Mouse (Mus musculus): Measurements from ENCODE around the gene Gpalpp1. TPM values are rescaled to one million over a fixed set of nuclear protein-coding genes. Genes with fewer than 3 reads are reported as not detected.

The Gpalpp1 gene
- 10 to 100 TPM in 3 of 4 experiments, 1 to 10 TPM in 1; 9.5 to 12.3 (median 10.4) TPM for total RNA-seq (2022)

- peak; percentile 94 for DNase-seq (ENCODE audit: low spot score)
These were observed at the start of gene Gpalpp1, which contains the start of gene Nufip1 for GRCm38 (mm10) chr14:76110396-76111221. Gene Gpalpp1, minus strand, starts transcription at chr14:76110760. Gene Nufip1, plus strand, starts transcription at chr14:76110891.

GRCm38 (mm10) chr14:76158192-76158785 lies 47.7 kb upstream of the Gpalpp1 start:
- DNase-seq (ENCODE audit: low spot score): no peak

DNA sequence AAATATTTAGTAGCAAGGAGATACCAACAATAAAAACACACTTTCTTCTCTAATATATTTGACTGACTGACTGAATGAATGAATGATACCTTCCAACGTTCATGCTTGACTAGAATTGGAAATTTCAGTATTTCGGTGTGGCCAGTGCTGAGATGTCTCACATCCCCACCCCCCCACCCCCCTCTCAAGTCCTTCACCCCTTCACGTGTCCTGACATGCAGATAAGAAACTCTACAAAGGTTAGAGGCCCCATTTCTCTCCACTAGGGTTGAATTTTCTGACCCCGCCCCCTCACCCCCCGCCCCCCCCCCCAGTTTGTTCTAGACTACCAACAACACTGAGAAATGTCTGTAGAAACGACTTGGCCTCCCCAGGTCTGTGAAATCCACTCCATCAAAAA lies 43.3 kb upstream of the Gpalpp1 start:
- DNase-seq (ENCODE audit: low spot score): no peak

GRCm38 (mm10) chr14:76153003-76153675 lies 42.6 kb upstream of the Gpalpp1 start:
- no peak for DNase-seq (ENCODE audit: low spot score)

DNA sequence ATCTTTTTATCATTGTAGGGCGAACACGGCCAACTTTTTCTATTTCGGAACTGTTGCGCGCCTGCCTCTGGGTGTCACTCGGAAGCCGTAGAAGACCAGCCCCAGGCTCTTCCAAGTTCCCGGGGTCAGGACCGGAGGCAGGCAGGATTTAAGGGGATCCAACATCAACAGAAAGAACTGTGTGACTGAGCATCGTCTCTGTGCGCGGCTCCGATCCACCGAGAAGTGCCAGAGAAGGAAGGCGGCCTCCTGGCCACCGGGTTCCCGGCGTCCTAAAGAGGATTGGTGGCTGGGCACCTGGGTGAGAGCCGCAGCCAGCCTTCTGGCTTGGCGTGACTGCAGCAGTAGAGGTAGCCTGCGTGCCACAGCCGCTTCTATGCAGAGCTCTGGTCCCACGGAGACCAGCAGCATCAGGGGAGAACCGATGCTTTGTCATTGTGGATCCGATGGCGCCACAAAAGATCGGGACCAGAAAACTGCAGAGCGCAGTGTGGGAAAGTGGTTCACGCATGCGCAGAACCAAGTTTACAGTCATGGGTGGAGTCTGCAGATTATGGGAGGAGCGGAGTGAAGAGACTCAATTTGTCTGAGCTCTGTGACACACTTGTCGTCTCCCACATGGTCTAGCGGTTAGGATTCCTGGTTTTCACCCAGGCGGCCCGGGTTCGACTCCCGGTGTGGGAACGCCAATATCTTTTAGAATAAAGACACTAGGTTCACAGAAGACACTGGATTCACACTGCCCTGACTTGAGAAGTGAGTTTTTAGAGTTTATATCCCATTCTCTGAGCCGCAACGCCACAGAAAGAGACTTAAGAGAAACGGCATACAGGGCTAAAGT lies 41.8 kb upstream of the Gpalpp1 start:
- DNase-seq (ENCODE audit: low spot score): peak; percentile 98

DNA sequence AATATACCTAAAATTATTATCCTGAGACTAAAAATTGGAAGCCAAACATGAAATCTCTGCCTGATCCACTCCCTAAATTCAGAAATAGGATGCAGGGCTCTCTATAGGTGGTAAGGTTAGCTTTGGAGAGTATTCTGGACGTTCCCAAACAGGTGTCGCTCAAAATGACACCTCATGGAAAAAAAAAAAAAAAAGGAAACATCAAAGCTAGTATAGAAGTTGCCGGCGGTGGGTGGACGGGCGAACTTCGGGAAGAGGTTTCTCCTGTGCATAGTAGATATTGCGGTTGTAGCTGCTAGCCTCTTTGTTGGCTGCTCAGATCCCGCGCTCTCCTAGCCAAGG lies 41.2 kb upstream of the Gpalpp1 start:
- no peak for DNase-seq (ENCODE audit: low spot score)

DNA sequence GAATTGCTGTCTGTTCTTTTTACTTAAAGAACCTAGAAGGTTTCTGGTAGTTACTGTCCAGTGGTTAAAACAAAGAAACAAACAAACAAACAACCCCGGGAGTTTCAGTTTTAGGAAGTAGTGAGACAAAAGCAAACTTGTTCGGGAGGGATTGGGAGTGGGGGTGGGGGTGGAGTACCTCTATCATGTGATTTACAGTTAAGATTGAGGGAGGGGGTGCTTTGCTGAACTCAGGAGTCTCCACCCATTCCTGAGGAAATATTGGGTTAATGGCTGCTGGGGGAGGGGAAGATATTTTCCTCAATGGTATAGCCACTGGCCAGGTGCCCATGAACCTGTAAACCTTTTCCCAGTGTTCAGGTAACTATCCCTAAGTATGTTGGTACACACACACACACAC lies 40.5 kb upstream of the Gpalpp1 start:
- no peak for DNase-seq (ENCODE audit: low spot score)

DNA sequence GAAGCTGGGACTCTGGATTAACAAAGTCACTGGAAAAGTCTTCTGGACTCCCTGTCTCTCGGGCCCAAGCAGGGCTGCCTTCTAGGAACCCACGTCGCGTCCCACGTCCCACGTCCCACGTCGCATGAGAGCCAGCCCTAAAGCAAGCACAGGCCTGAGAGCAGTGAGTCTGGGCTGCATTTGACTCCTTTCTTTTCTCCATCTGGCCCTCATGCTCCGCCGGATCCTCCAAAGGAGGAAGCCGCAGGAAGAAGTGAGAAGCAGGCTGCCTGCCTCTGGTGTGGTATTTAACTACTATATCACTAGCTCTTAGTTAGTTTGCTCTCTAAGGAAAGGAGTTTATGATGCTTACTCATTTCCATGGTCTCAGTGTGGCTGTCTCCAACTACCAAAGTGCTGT lies 39.9 kb upstream of the Gpalpp1 start:
- no peak for DNase-seq (ENCODE audit: low spot score)

- DNase-seq (ENCODE audit: low spot score): peak; percentile 90
These were observed 39.1 kb upstream of the Gpalpp1 start for GRCm38 (mm10) chr14:76149531-76150179.

GRCm38 (mm10) chr14:76148294-76148693 lies 37.7 kb upstream of the Gpalpp1 start:
- no peak for DNase-seq (ENCODE audit: low spot score)

GRCm38 (mm10) chr14:76147061-76147460 lies 36.5 kb upstream of the Gpalpp1 start:
- no peak for DNase-seq (ENCODE audit: low spot score)

GRCm38 (mm10) chr14:76145868-76146267 lies 35.3 kb upstream of the Gpalpp1 start:
- no peak for DNase-seq (ENCODE audit: low spot score)

DNA sequence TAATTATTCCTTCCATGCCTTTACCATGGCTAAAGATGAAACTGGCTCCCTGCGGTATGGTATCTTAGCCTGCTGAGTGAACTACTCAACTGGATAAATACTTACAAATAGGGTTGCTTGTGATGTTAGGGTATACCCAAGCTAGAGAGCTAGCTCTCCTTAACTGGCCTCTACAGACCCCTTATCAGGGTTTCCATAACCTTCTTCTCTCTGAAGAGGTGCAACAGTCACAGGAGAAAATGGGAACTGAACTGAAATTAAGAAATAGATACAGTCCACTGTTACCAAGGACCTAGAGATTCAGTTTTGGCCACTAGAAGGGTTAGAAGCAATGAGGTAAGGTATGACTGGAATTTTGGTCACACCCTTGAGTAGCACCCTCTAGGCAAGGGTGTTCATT lies 34.7 kb upstream of the Gpalpp1 start:
- DNase-seq (ENCODE audit: low spot score): no peak

DNA sequence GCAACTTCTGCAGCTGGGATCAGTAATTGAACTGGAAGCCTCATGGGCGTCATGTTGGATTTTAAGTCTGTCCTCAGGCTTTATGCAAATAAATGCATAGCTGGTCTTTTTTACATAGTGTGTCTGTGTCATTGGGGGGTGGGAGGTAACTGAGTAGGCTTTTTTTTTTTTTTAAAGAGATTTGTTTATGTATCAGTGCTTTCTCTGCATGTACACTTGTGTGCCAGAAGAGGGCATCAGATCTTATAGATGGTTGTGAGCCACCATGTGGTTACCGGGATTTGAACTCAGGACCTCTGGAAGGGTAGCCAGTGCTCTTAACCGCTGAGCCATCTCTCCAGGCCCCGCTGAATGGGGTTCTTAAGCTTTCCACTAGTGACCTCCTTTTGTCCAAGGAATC lies 24.4 kb upstream of the Gpalpp1 start:
- DNase-seq (ENCODE audit: low spot score): no peak

DNA sequence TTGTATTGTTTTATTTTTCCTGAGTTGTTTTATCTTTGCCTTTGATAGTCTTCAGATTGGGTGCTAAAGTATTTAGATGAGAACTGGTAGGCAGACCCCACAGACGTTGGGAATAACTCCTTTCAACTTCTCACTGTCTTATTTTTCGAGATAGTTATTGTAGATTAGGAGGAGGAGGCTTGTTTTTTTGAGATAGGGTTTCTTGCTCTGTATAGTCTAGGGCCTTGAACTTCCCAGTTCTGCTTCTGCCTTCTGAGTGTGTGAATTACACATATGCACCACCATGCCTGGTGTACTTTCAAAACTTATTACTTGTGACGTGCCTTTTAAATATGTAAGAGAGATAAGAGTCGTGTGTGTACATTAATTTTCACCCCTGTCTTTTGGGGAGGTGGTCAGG lies 17.6 kb upstream of the Gpalpp1 start:
- no peak for DNase-seq (ENCODE audit: low spot score)

- DNase-seq (ENCODE audit: low spot score): no peak
These were observed 16.8 kb upstream of the Gpalpp1 start for GRCm38 (mm10) chr14:76127311-76127710.

DNA sequence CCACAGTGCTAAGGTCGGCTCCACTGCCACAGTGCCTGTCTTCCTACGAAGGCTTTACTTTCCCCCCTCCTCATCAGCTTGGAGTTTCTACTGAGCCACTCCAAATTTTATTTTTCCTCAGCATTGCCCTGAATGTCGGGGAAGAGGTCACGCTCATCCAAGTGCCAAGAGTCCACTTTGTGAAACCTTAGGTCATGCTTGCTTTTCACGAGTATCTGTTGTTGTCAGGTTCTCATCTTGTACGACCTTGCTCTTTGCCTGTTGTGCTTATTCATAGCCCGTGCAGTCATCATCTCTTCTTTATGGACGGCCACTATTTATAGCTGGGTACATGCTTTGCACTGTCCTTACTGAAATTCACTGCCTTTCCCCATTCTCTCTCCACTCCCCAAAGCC lies 12.1 kb upstream of the Gpalpp1 start:
- no peak for DNase-seq (ENCODE audit: low spot score)

GRCm38 (mm10) chr14:76121901-76122662 lies 11.5 kb upstream of the Gpalpp1 start:
- DNase-seq (ENCODE audit: low spot score): peak; percentile 42

DNA sequence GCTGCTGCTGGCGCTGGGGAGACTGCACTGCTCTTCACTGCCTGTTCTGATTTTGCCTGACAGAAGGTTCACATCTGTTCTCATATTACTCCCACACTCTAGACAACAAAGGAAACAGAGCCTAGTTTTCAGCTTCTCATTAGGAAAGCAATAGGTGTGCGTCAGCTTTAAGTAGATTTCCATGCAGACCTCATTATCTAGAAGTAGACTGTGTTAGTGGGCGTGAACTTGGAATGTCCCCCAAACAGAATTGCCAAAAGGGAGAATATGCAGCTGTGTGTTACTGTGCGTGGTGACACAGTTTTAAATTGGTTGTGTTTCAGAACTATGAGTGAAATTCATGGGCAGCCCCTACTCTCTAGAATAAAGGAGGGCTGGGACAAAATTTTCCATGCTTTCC lies 9.9 kb upstream of the Gpalpp1 start:
- DNase-seq (ENCODE audit: low spot score): no peak

- no peak for DNase-seq (ENCODE audit: low spot score)
These were observed 8.4 kb upstream of the Gpalpp1 start for GRCm38 (mm10) chr14:76118963-76119362.

- no peak for DNase-seq (ENCODE audit: low spot score)
These were observed 5.2 kb upstream of the Gpalpp1 start for GRCm38 (mm10) chr14:76115744-76116143.

Measured in heart, adult 8-10 months (tissue).